Mouse (Mus musculus) layer of hippocampus, postnatal 14 days (tissue): ENCODE measurements around the gene Ttf2. TPM values are rescaled to one million over a fixed set of nuclear protein-coding genes. Genes with fewer than 3 reads are reported as not detected.

Source experiments
- DNase-seq, 2 experiments: peaks; one replicate each; pipeline ENCODE4 v3.0.0; 2021 to 2022; ENCODE audit warnings: low spot score in 2 of 2, mixed read lengths in 1 of 2
- total RNA-seq, 2 experiments: library from RNA; stranded (reverse); gene quantifications; 2 replicates each; pipeline ENCODE4 v1.2.3; 2021

The Ttf2 gene
- total RNA-seq, 2 experiments from 2014 or later = 1.5 to 2.2 TPM

- DNase-seq = no peak
Measured at GRCm38 (mm10) chr3:100979290-100979689, 9.8 kb upstream of the Ttf2 start.

- peak in 1 of 2 experiments; percentile 78 for DNase-seq
Measured at GRCm38 (mm10) chr3:100973906-100974305, 4.4 kb upstream of the Ttf2 start.

- DNase-seq = peak; percentile 56 to 69
Measured at GRCm38 (mm10) chr3:100963849-100964542, 5.5 kb downstream of the Ttf2 start.

- DNase-seq = no peak
Measured at GRCm38 (mm10) chr3:100961501-100961900, 8.0 kb downstream of the Ttf2 start.

- no peak for DNase-seq
Measured at GRCm38 (mm10) chr3:100961007-100961406, 8.5 kb downstream of the Ttf2 start.

GRCm38 (mm10) chr3:100954616-100955015 lies 14.8 kb downstream of the Ttf2 start:
- no peak for DNase-seq

- peak; percentile 11 to 18 for DNase-seq
Measured at GRCm38 (mm10) chr3:100951531-100951930, 17.9 kb downstream of the Ttf2 start.

GRCm38 (mm10) chr3:100947286-100947685 lies 22.2 kb downstream of the Ttf2 start:
- no peak for DNase-seq

- no peak for DNase-seq
Measured at GRCm38 (mm10) chr3:100940496-100941037, 28.9 kb downstream of the Ttf2 start.

GRCm38 (mm10) chr3:100938211-100938610 lies 31.3 kb downstream of the Ttf2 start:
- DNase-seq = no peak

- DNase-seq = no peak
Measured at GRCm38 (mm10) chr3:100936201-100936600, 33.3 kb downstream of the Ttf2 start.

GRCm38 (mm10) chr3:100935521-100935920 lies 33.9 kb downstream of the Ttf2 start:
- no peak for DNase-seq

- DNase-seq = no peak
Measured at GRCm38 (mm10) chr3:100932077-100932944, 37.2 kb downstream of the Ttf2 start.

GRCm38 (mm10) chr3:100931332-100932076 lies 38.0 kb downstream of the Ttf2 start:
- DNase-seq = no peak

GRCm38 (mm10) chr3:100925176-100925575 lies 44.3 kb downstream of the Ttf2 start:
- DNase-seq = no peak

GRCm38 (mm10) chr3:100924065-100924732 lies 45.3 kb downstream of the Ttf2 start:
- DNase-seq = peak in 1 of 2 experiments; percentile 9

GRCm38 (mm10) chr3:100922506-100923375 lies 46.7 kb downstream of the Ttf2 start:
- no peak for DNase-seq

- peak; percentile 99 to 100 for DNase-seq
Measured at GRCm38 (mm10) chr3:100921825-100922505, 47.5 kb downstream of the Ttf2 start, which contains the start of gene Trim45. Gene Trim45 (plus strand): TSS chr3:100922202.

- no peak for DNase-seq
Measured at GRCm38 (mm10) chr3:100920611-100921140, 48.8 kb downstream of the Ttf2 start.
